Mouse (Mus musculus): ENCODE measurements around the gene Ksr2.

- no peak for TF ChIP-seq CTCF (IDR thresholded peaks at IDR 0.05; ENCODE audit: low read depth, low read length)
- TF ChIP-seq POLR2A (IDR thresholded peaks at IDR 0.05; ENCODE audit: extremely low read depth, insufficient read depth, low read length) = no peak
Observed at GRCm38 (mm10) chr5:117541654-117542053, 127.9 kb downstream of the Ksr2 start.

Data from liver, adult 2 months (tissue).